Comparison of ENCODE assay signal across 8 mouse cellular contexts in genomic region chr6:112945181-112945751, GRCm38 (mm10). TPM values are rescaled to one million over a fixed set of nuclear protein-coding genes. Genes with fewer than 3 reads are reported as not detected.
DNase-seq lines count a peak whose midpoint lies in the region; ATAC-seq and TF ChIP-seq lines count a peak whose summit lies in the region.

No protein-coding gene starts in this region.

- TF ChIP-seq CTCF in kidney, adult 2 months (conservative IDR thresholded peaks at IDR 0.05; ENCODE audit: insufficient read depth, insufficient read length, low read depth, low read length): no peak
- no peak for TF ChIP-seq CTCF in CH12.LX (conservative IDR thresholded peaks at IDR 0.05 in 1 of 2, IDR thresholded peaks at IDR 0.05 in 1 of 2; ENCODE audit: low read depth in 2 of 2, low read length in 2 of 2)

- H3K9ac ChIP-seq in CH12.LX (ENCODE audit: insufficient read depth, low read depth): no peak overlapping the region
- H3K9ac ChIP-seq in hindbrain, embryonic 12.5 days: peak overlapping the region; percentile 93

- peaks cover 4% of the 10 kb centered on the region for H3K4me1 ChIP-seq in kidney, adult 2 months (ENCODE audit: control insufficient read depth, insufficient read depth, low read length)
- peaks cover 8 to 45% of the 10 kb centered on the region in 2 experiments; a peak in 3 of 4 replicates for H3K4me1 ChIP-seq in CH12.LX (ENCODE audit: control insufficient read depth in 1 of 2, insufficient read depth in 2 of 2)
- peaks cover 65% of the 10 kb centered on the region for H3K4me1 ChIP-seq in hindbrain, embryonic 12.5 days

- peak overlapping the region; percentile 56 for H3K4me3 ChIP-seq in kidney, adult 2 months (ENCODE audit: insufficient read depth, low read depth, low read length)
- peak overlapping the region; percentile 27 to 83 (median 37) for H3K4me3 ChIP-seq in CH12.LX (replicated peaks in 1 of 3; ENCODE audit: low read depth in 2 of 3, low read length in 2 of 3, poor library complexity in 1 of 3)
- H3K4me3 ChIP-seq in hindbrain, embryonic 12.5 days: peak overlapping the region; percentile 51

- H3K27me3 ChIP-seq in kidney, adult 2 months (replicated peaks; ENCODE audit: control insufficient read depth, insufficient read depth, low read length): no peaks in the 10 kb centered on the region
- H3K27me3 ChIP-seq in CH12.LX (replicated peaks): no peaks in the 10 kb centered on the region
- no peaks in the 10 kb centered on the region for H3K27me3 ChIP-seq in hindbrain, embryonic 12.5 days

- dilution Hi-C loops in CH12.LX (cut with MboI; ENCODE audit: extremely low pct_ligation_motif_present, extremely low pct_unique_long_range_greater_than_20kb, low sequenced_read_pairs): no loop called here

- no peaks in the 10 kb centered on the region for H3K9me3 ChIP-seq in CH12.LX (replicated peaks; ENCODE audit: low read length)
- H3K9me3 ChIP-seq in hindbrain, embryonic 12.5 days (replicated peaks): no peaks in the 10 kb centered on the region

- TF ChIP-seq POLR2A in kidney, adult 2 months (IDR thresholded peaks at IDR 0.05; ENCODE audit: low read depth, low read length): no peak
- TF ChIP-seq POLR2A in CH12.LX (IDR thresholded peaks at IDR 0.05; ENCODE audit: low read depth, low read length): no peak

- DNase-seq in kidney, adult 2 months: peak; percentile 39
- no peak for DNase-seq in kidney, adult 9 months
- DNase-seq in CH12.LX (ENCODE audit: extremely low read depth): no peak
- peak; percentile 53 for DNase-seq in cerebellum, adult 8-10 months
- no peak for DNase-seq in gastrocnemius, adult 18-20 months (ENCODE audit: low spot score)

- 35% methylated on average over 14 of the region's 14 CpGs for WGBS in kidney, adult 2 months
- WGBS in hindbrain, embryonic 12.5 days: 10% methylated on average over 14 of the region's 14 CpGs

- no peaks in the 10 kb centered on the region for H3K79me2 ChIP-seq in CH12.LX (replicated peaks; ENCODE audit: control insufficient read depth, extremely low read depth, insufficient read depth, poor library complexity, severe bottlenecking)

- H3K36me3 ChIP-seq in kidney, adult 2 months (ENCODE audit: control insufficient read depth, insufficient read depth, low read length): no peaks in the 10 kb centered on the region
- peaks cover 0 to 13% of the 10 kb centered on the region in 2 experiments for H3K36me3 ChIP-seq in CH12.LX (replicated peaks in 1 of 2; ENCODE audit: control insufficient read depth in 1 of 2, insufficient read depth in 1 of 2, low read length in 1 of 2)
- H3K36me3 ChIP-seq in hindbrain, embryonic 12.5 days: peaks cover 25% of the 10 kb centered on the region

- TF ChIP-seq RAD21 in CH12.LX (IDR thresholded peaks at IDR 0.05; ENCODE audit: low read depth, low read length): no peak

- in situ Hi-C loops in CH12.LX (cut with MboI; ENCODE audit: low pct_ligation_motif_present, low pct_unique_long_range_greater_than_20kb, low sequenced_read_pairs): no loop called here

- peak; percentile 23 for ATAC-seq in hindbrain, embryonic 12.5 days (ENCODE audit: low FRiP score)
- ATAC-seq in megakaryocyte progenitor cell, adult 5-6 weeks (replicated peaks; ENCODE audit: poor library complexity): peak; percentile 24
- no peak for ATAC-seq in inflammation-experienced regulatory T-cells, adult 6 months

- TF ChIP-seq EP300 in CH12.LX (IDR thresholded peaks at IDR 0.05; ENCODE audit: low read length): no peak

- 0 out of 2 replicates have a peak overlapping the region, but pooled peaks have one; percentile 9 for H3K4me2 ChIP-seq in CH12.LX (ENCODE audit: insufficient read depth, low read depth, poor library complexity, severe bottlenecking)
- peak overlapping the region; percentile 55 for H3K4me2 ChIP-seq in hindbrain, embryonic 12.5 days (replicated peaks)

- H3K27ac ChIP-seq in kidney, adult 2 months (ENCODE audit: insufficient read depth, low read depth, low read length): peak overlapping the region; percentile 43
- no peak overlapping the region for H3K27ac ChIP-seq in CH12.LX (ENCODE audit: insufficient read depth, low read depth)
- H3K27ac ChIP-seq in hindbrain, embryonic 12.5 days: peak overlapping the region; percentile 94

TF ChIP-seq in CH12.LX, 34 proteins besides CTCF, POLR2A, EP300 and RAD21:
- TF ChIP-seq SIN3A (IDR thresholded peaks at IDR 0.05; ENCODE audit: low read length) (no peak), MAFK (IDR thresholded peaks at IDR 0.05; ENCODE audit: insufficient replicate concordance, low read length) (no peak), ZC3H11A (IDR thresholded peaks at IDR 0.05; ENCODE audit: low read depth, low read length) (no peak), NELFE (IDR thresholded peaks at IDR 0.05; ENCODE audit: low read depth, low read length) (no peak)

RNA-seq across cellular contexts. Expression of gene Srgap3, which starts 1.8 kb away (rescaled TPM):
- 5.5 and 5.8 TPM in 2 replicates for polyA plus RNA-seq in kidney, adult 2 months (2012; rRNA removed)
- total RNA-seq in CH12.LX (2012; rRNA removed): 2.1 and 2.3 TPM in 2 replicates
- total RNA-seq in CH12.LX (2014; rRNA removed): 1.0 and 1.5 TPM in 2 replicates
- 3.5 and 4.5 TPM in 2 replicates for polyA plus RNA-seq in CH12.LX (2012; ENCODE audit: insufficient read length, low read depth)
- 44.8 and 48.9 TPM in 2 replicates for polyA plus RNA-seq in hindbrain, embryonic 12.5 days (2016; fragmentation: Nextera tagmentation; extraction: Ambion mirVana)
- 2.0 and 2.5 TPM in 2 replicates for total RNA-seq in megakaryocyte progenitor cell, adult 5-6 weeks (2015)
- total RNA-seq in megakaryocyte progenitor cell, adult 5-6 weeks (2017): 0.79 and 1.9 TPM in 2 replicates
- polyA plus RNA-seq in inflammation-experienced regulatory T-cells, adult 6 months (2017; shearing (Covaris generic)): under 1 TPM; 0.20 to 0.90 (median 0.68) TPM
- 1 to 10 TPM in 1 of 2 experiments, under 1 TPM in 1; 0.71 to 1.1 TPM for total RNA-seq in gastrocnemius, adult 18-20 months (2021)

Comparison
In these comparisons a context has a peak if more than half of its experiments do, and no peak if none do; other contexts are left out.
1. DNase-seq: peak in kidney, adult 2 months (single experiment) and cerebellum, adult 8-10 months (single experiment); none in kidney, adult 9 months (single experiment), CH12.LX (single experiment) and gastrocnemius, adult 18-20 months (single experiment).
2. Peak in every context shown above with its lines, with median percentiles within 50 percentile points of each other: H3K4me3 ChIP-seq.